Mouse (Mus musculus): ENCODE data around the gene Cd83. TPM values are rescaled to one million over a fixed set of nuclear protein-coding genes. Genes with fewer than 3 reads are reported as not detected.

Gene Cd83
- polyA plus RNA-seq, 1 experiment from 2014 or later = 2.1 TPM

DNA sequence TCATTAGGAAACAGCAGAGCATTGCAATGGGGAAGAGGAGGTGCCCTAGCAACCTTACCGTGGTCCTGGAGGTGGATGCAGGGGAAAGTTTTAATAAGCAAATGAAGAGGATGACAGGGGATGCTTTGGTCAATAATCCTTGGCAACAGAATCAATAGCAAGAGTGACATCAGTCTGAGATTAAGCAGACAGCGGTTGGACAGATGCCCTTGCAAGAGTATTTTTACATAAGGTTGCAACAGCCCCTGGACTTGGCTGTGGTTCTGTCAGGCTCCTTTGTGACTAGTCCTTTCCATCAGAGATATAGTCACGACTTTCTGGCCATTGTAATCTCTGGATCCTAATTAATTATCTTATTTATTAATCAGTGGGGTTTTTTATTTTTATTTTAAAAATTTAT, 32.9 kb downstream of the Cd83 start:
- ATAC-seq (ENCODE audit: low read depth) = no peak

DNA sequence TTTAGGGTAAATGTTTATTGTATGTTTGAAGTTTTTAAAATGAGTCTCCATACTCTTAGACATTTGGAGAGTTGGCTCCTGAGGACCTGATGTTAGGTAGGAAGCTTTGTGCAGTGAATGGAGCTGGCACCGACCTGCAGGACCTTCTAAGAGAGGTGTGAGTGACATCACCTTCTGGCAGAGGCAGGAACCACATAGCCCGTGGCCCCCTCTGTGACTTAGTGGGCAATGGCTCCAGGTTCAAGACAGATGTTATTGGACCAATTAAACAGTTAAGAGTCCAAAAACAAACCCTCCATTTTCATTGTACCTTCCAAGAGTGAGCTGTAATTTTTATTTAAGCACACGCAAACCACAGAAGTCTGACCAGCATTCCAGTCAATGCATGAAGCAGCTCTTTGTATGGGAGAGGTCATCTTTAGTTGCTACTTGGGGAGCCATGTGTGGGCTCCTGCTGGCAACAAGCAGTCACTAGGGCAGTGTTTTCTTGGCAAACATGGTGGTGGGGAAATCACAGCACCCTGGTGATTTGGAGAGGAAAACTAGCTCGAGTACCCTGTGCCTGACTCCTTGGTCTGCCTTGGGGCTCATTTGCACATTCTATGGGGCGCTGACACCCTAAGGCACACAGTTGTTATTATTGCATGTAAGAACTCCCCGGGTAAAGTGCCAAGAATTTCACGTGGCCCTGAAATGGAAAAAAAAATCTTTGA, 33.9 kb downstream of the Cd83 start:
- 52% methylated on average over 7 of the region's 7 CpGs for WGBS (ENCODE audit: insufficient replicate concordance)
- no peak overlapping the region for H3K27ac ChIP-seq (ENCODE audit: low read length)
- no peak overlapping the region for H3K4me3 ChIP-seq (ENCODE audit: low read depth, low read length)
- no peaks in the 10 kb centered on the region for H3K27me3 ChIP-seq (ENCODE audit: control insufficient read depth, insufficient read depth, low read depth, low read length)
- ATAC-seq (ENCODE audit: low read depth) = no peak
- H3K36me3 ChIP-seq (ENCODE audit: control insufficient read depth, insufficient read depth) = no peaks in the 10 kb centered on the region
- H3K4me1 ChIP-seq (ENCODE audit: control insufficient read depth, low read depth, low read length) = no peaks in the 10 kb centered on the region
- H3K4me2 ChIP-seq (ENCODE audit: low read depth, low read length) = no peak overlapping the region
- no peaks in the 10 kb centered on the region for H3K9me3 ChIP-seq (replicated peaks; ENCODE audit: control insufficient read depth, low read length)
- H3K9ac ChIP-seq (ENCODE audit: low read depth, low read length) = no peak overlapping the region

More for the DNA sequence above, 32.9 kb downstream of the Cd83 start:
- 55% methylated on average over 3 of the region's 3 CpGs for WGBS (ENCODE audit: insufficient replicate concordance)
- Histone ChIP-seq H3K9me3 (replicated peaks; ENCODE audit: control insufficient read depth, low read length) (no peaks in the 10 kb centered on the region), H3K27me3 (ENCODE audit: control insufficient read depth, insufficient read depth, low read depth, low read length) (no peaks in the 10 kb centered on the region), H3K4me3 (ENCODE audit: low read depth, low read length) (no peak overlapping the region), H3K36me3 (ENCODE audit: control insufficient read depth, insufficient read depth) (no peaks in the 10 kb centered on the region), H3K4me1 (ENCODE audit: control insufficient read depth, low read depth, low read length) (no peaks in the 10 kb centered on the region), H3K9ac (ENCODE audit: low read depth, low read length) (no peak overlapping the region), H3K27ac (ENCODE audit: low read length) (no peak overlapping the region), H3K4me2 (ENCODE audit: low read depth, low read length) (no peak overlapping the region)

DNA sequence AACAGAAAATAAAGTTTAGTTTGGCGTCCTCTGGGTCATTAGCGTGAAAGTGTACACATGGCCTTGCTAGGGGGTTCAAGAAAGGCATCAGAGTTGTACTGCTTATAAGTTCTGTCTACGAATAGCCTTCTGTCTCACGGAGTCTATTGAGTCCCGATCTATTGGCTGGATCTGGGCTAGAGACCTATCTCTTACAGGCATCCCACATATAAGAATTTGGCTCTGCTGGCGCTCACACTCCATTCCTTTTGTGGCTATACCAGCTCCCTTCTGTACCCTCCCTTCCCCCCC, 34.4 kb downstream of the Cd83 start:
- H3K27me3 ChIP-seq (ENCODE audit: control insufficient read depth, insufficient read depth, low read depth, low read length) = no peaks in the 10 kb centered on the region
- H3K36me3 ChIP-seq (ENCODE audit: control insufficient read depth, insufficient read depth) = no peaks in the 10 kb centered on the region
- H3K4me2 ChIP-seq (ENCODE audit: low read depth, low read length) = no peak overlapping the region
- WGBS (ENCODE audit: insufficient replicate concordance) = 67% methylated on average over 6 of the region's 6 CpGs
- ATAC-seq (ENCODE audit: low read depth) = no peak
- H3K9me3 ChIP-seq (replicated peaks; ENCODE audit: control insufficient read depth, low read length) = no peaks in the 10 kb centered on the region
- no peak overlapping the region for H3K9ac ChIP-seq (ENCODE audit: low read depth, low read length)
- no peak overlapping the region for H3K27ac ChIP-seq (ENCODE audit: low read length)
- no peaks in the 10 kb centered on the region for H3K4me1 ChIP-seq (ENCODE audit: control insufficient read depth, low read depth, low read length)
- H3K4me3 ChIP-seq (ENCODE audit: low read depth, low read length) = no peak overlapping the region

DNA sequence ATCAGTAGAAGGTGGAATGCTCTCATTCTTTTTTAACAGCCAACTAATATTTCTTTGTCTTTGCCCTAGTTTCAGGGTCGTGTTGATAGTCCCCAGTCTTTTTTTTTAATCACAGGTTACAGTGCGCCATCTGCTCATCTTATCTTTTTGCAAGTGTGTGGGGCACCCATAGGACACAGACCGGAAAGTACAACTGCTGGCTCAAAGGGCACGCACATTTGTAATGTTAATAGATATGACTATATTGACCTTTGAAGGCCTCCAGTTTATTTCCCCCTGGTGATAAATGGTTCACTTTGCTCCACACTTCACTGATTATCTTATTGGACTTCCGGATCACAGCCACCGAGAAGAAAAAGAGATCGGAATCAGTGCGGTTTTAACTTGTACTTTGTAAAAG, 35.5 kb downstream of the Cd83 start:
- no peak for ATAC-seq (ENCODE audit: low read depth)
- Histone ChIP-seq H3K27me3 (ENCODE audit: control insufficient read depth, insufficient read depth, low read depth, low read length) (no peaks in the 10 kb centered on the region), H3K27ac (ENCODE audit: low read length) (no peak overlapping the region), H3K36me3 (ENCODE audit: control insufficient read depth, insufficient read depth) (no peaks in the 10 kb centered on the region), H3K4me1 (ENCODE audit: control insufficient read depth, low read depth, low read length) (no peaks in the 10 kb centered on the region), H3K9me3 (replicated peaks; ENCODE audit: control insufficient read depth, low read length) (no peaks in the 10 kb centered on the region), H3K9ac (ENCODE audit: low read depth, low read length) (no peak overlapping the region), H3K4me2 (ENCODE audit: low read depth, low read length) (no peak overlapping the region), H3K4me3 (ENCODE audit: low read depth, low read length) (no peak overlapping the region)
- 62% methylated on average over 8 of the region's 8 CpGs for WGBS (ENCODE audit: insufficient replicate concordance)

DNA sequence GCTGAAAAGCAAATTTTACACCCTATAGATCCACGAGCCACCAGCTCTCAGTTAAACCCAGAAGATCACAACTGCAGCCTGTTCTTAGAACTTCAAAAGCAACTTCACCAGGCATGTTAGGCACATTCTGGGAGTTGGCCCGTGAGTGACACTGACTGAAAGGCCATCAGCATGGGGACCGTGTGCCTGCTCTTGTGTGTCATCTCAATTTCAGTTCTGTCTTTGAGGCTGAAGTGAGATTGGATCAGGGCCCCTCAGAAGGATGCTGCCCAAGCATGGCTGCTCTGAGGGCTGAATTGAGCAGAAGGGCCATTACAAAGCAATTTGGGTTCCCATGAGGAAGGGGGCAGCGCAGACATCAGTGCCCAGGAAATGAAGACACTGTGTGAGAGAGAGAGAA, 37.7 kb downstream of the Cd83 start:
- H3K4me1 ChIP-seq (ENCODE audit: control insufficient read depth, low read depth, low read length) = no peaks in the 10 kb centered on the region
- no peaks in the 10 kb centered on the region for H3K27me3 ChIP-seq (ENCODE audit: control insufficient read depth, insufficient read depth, low read depth, low read length)
- no peaks in the 10 kb centered on the region for H3K9me3 ChIP-seq (replicated peaks; ENCODE audit: control insufficient read depth, low read length)
- no peak overlapping the region for H3K27ac ChIP-seq (ENCODE audit: low read length)
- 52% methylated on average over 4 of the region's 4 CpGs for WGBS (ENCODE audit: insufficient replicate concordance)
- H3K36me3 ChIP-seq (ENCODE audit: control insufficient read depth, insufficient read depth) = no peaks in the 10 kb centered on the region
- no peak overlapping the region for H3K4me2 ChIP-seq (ENCODE audit: low read depth, low read length)
- H3K9ac ChIP-seq (ENCODE audit: low read depth, low read length) = no peak overlapping the region
- no peak overlapping the region for H3K4me3 ChIP-seq (ENCODE audit: low read depth, low read length)
- ATAC-seq (ENCODE audit: low read depth) = no peak

DNA sequence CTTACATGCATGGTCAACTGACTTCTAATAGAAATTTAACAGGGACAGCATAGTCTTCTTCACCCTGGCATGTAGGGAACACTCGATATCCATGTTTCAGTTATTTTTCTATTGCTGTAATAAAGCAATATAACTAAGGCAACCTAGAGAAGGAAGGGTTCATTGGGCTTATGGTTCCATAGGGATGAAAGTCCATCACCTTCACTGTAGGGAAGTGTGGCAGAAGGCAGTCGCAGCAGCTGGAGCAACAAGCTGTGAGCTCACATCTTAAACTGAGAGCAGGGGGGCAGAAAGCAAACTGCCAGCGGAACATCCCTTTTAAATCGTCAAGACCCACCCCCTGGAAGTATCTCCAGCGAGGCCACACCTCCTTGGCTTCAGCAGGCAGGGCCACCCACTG, 44.1 kb downstream of the Cd83 start:
- no peak overlapping the region for H3K27ac ChIP-seq (ENCODE audit: low read length)
- no peak for ATAC-seq (ENCODE audit: low read depth)

DNA sequence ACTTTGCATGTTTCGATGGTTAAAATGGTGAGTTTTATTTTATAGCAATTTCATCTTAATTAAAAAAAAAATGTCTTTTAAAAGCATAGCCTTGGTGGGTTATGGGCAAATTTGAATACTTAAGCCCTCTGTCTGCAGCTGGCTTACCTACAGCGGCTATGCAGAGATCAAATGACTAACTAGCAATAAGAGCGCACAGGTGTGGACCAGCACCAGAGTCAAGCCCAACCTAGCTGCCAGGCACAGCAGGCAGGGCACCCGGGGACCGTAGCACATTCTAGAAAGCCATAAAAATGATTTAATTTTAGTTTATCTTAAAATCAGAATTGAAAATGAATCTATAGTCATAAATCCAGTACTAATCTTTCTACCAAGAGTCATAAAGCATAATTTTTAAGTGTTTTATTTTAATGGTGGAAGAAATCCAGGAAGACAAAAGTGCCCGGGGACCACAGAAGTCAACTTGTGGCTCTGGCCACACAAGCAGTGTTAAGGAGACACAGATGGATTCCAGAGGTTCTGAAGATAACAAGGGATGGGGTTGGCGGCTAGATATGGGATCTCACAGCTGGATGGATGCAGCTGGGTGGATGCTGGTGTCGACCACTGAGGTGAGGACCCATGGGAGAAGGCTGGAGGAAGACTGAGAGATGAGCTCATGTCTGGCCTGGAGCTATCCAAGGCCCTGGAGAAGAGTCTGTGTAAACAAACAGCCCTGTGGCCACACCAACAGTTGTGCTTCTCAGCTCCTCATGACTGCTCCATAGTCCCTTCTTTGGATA, 46.5 kb downstream of the Cd83 start:
- no peaks in the 10 kb centered on the region for H3K9me3 ChIP-seq (replicated peaks; ENCODE audit: control insufficient read depth, low read length)

More for the DNA sequence above, 44.1 kb downstream of the Cd83 start:
- Histone ChIP-seq H3K4me3 (ENCODE audit: low read depth, low read length) (no peak overlapping the region), H3K27me3 (ENCODE audit: control insufficient read depth, insufficient read depth, low read depth, low read length) (no peaks in the 10 kb centered on the region), H3K4me1 (ENCODE audit: control insufficient read depth, low read depth, low read length) (no peaks in the 10 kb centered on the region), H3K4me2 (ENCODE audit: low read depth, low read length) (no peak overlapping the region), H3K36me3 (ENCODE audit: control insufficient read depth, insufficient read depth) (no peaks in the 10 kb centered on the region), H3K9ac (ENCODE audit: low read depth, low read length) (no peak overlapping the region), H3K9me3 (replicated peaks; ENCODE audit: control insufficient read depth, low read length) (no peaks in the 10 kb centered on the region)
- WGBS (ENCODE audit: insufficient replicate concordance) = 44% methylated on average over 5 of the region's 5 CpGs

DNA sequence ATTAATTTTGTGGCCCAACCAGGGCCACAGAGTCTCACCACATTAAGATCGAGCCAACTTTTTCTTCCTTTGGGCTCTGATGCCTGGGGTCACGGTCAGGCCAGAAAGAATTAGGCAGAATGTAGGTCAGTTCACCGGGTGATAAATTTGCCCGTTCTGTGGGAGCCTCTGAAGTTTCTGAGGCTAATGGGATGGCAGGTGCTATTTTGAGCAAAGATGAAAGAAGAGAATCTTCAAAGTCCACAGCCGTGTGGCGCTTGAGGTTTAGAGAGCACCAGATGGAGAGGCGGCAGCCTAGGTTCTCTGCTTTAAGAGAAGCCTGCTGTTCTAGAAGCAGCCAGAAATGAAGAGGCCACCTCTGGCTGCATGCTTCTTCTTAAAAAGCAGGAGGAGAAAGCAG, 48.2 kb downstream of the Cd83 start:
- Histone ChIP-seq H3K9me3 (replicated peaks; ENCODE audit: control insufficient read depth, low read length) (no peaks in the 10 kb centered on the region), H3K4me3 (ENCODE audit: low read depth, low read length) (no peak overlapping the region), H3K9ac (ENCODE audit: low read depth, low read length) (no peak overlapping the region), H3K27me3 (ENCODE audit: control insufficient read depth, insufficient read depth, low read depth, low read length) (no peaks in the 10 kb centered on the region), H3K4me2 (ENCODE audit: low read depth, low read length) (no peak overlapping the region), H3K4me1 (ENCODE audit: control insufficient read depth, low read depth, low read length) (no peaks in the 10 kb centered on the region), H3K27ac (ENCODE audit: low read length) (no peak overlapping the region), H3K36me3 (ENCODE audit: control insufficient read depth, insufficient read depth) (no peaks in the 10 kb centered on the region)
- ATAC-seq (ENCODE audit: low read depth) = no peak
- WGBS (ENCODE audit: insufficient replicate concordance) = 51% methylated on average over 7 of the region's 7 CpGs

More for the DNA sequence above, 46.5 kb downstream of the Cd83 start:
- Histone ChIP-seq H3K4me2 (ENCODE audit: low read depth, low read length) (no peak overlapping the region), H3K4me1 (ENCODE audit: control insufficient read depth, low read depth, low read length) (no peaks in the 10 kb centered on the region), H3K27me3 (ENCODE audit: control insufficient read depth, insufficient read depth, low read depth, low read length) (no peaks in the 10 kb centered on the region), H3K4me3 (ENCODE audit: low read depth, low read length) (no peak overlapping the region), H3K36me3 (ENCODE audit: control insufficient read depth, insufficient read depth) (no peaks in the 10 kb centered on the region), H3K9ac (ENCODE audit: low read depth, low read length) (no peak overlapping the region), H3K27ac (ENCODE audit: low read length) (no peak overlapping the region)
- 63% methylated on average over 8 of the region's 8 CpGs for WGBS (ENCODE audit: insufficient replicate concordance)
- no peak for ATAC-seq (ENCODE audit: low read depth)

DNA sequence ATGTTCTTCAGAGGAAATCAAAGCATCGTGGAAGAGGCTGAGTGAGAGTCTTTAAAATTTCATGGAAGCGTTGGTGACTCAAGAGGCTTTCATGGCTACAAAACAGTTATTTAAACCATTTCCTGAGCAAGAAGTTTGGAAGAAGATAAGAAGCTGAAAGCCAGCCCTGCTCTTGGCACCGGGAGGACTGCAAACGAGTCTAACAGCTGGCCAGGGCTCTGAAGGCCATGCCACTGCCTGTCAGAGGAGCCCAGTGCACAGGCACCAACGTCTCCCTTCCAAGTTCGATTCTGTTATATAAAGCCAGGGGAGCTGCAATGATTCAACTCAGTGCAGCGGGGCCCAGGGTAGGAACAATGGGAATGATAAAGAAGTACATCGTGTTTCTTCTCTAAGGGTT, 51.8 kb downstream of the Cd83 start:
- no peak overlapping the region for H3K9ac ChIP-seq (ENCODE audit: low read depth, low read length)
- no peak overlapping the region for H3K4me3 ChIP-seq (ENCODE audit: low read depth, low read length)
- H3K9me3 ChIP-seq (replicated peaks; ENCODE audit: control insufficient read depth, low read length) = no peaks in the 10 kb centered on the region
- no peaks in the 10 kb centered on the region for H3K4me1 ChIP-seq (ENCODE audit: control insufficient read depth, low read depth, low read length)
- H3K36me3 ChIP-seq (ENCODE audit: control insufficient read depth, insufficient read depth) = no peaks in the 10 kb centered on the region
- H3K27me3 ChIP-seq (ENCODE audit: control insufficient read depth, insufficient read depth, low read depth, low read length) = no peaks in the 10 kb centered on the region
- H3K27ac ChIP-seq (ENCODE audit: low read length) = no peak overlapping the region
- H3K4me2 ChIP-seq (ENCODE audit: low read depth, low read length) = no peak overlapping the region
- WGBS (ENCODE audit: insufficient replicate concordance) = 32% methylated on average over 8 of the region's 8 CpGs
- ATAC-seq (ENCODE audit: low read depth) = no peak
